Mouse (Mus musculus) cortical plate, adult 2 months (tissue): ENCODE results near the gene Styxl1.

Experiments used
- CTCF ChIP-seq: fragments of 200-500 bp; IDR thresholded peaks from 2 replicates; pipeline ENCODE4 v1.5.1; 2011; ENCODE audit warnings: mild to moderate bottlenecking, control low read depth, low read length; ENCODE audit not compliant: insufficient read depth; ENCODE audit errors: extremely low read depth
- POLR2A ChIP-seq: fragments of 200-500 bp; IDR thresholded peaks from 2 replicates; pipeline ENCODE4 v1.6.1; 2011; ENCODE audit warnings: mild to moderate bottlenecking, low read length, control low read depth; ENCODE audit not compliant: insufficient read depth; ENCODE audit errors: extremely low read depth

DNA sequence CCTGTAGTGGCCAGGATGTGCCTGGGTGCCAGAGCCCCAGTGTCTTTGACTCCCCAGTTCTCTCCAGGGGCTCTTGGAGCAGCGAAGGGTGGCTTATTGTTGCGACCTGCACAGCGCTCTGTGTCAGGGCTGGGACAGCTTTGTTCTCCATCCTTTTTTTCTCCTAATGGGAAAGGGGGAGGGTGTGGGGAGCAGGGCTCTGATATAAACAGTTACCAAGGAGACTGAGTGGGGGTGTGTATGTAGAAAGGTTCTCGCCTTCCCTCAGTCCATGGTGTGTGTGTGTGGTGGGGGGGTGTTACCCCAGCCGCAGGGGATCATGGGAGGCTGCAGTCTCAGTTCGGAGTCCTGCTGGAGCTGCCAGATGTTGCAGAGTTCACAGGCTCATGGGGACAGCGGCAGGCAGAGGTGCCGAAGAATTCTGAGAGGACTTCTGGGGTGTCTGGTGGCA lies 52.8 kb downstream of the Styxl1 start:
- no peak for TF ChIP-seq CTCF
- no peak for TF ChIP-seq POLR2A
